Mouse (Mus musculus) c-Kit-positive CD71-negative TER-119-negative erythroid progenitor cells, embryonic 14.5 days (primary cell): Measurements from ENCODE around the gene Scgb2b26.
"Not testable (repeated sequence)": the region's sequence is repeated elsewhere in the genome, so short reads cannot be mapped to it uniquely, and the experiment has no call there.

ENCODE experiments used
- DNase-seq: peaks from one replicate; pipeline ENCODE4 v3.0.0-alpha.2; 2013; ENCODE audit warnings: low read depth

Gene Scgb2b26

DNA sequence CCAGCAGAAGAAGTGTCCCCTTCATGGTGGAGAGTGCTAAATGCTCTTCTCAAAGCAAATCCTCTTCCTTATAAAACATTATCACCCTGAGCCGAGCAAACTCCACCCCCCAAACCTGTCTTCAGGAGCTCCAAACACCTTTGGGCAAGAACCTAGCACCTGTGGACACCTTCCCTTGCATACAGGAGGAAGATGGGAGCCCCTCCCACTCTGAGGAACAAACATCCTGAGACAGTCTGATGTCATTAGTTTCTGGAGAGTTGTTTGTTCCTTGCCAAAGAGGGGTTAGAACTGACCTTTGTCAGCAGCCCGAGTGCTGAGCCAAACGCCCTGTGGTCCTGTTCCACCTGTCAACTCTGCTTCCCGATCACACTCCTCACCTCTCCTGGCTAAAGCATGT is at the start of gene Scgb2b26:
Scgb2b26 (minus strand) TSS at position 101 of the 400 bp plus-strand sequence.
- no peak for DNase-seq

- not testable (repeated sequence) for DNase-seq
These were observed 37.4 kb upstream of the Scgb2b26 start for GRCm38 (mm10) chr7:33982281-33982680.

GRCm38 (mm10) chr7:33902982-33903381 is 41.9 kb downstream of the Scgb2b26 start:
- no peak for DNase-seq

DNA sequence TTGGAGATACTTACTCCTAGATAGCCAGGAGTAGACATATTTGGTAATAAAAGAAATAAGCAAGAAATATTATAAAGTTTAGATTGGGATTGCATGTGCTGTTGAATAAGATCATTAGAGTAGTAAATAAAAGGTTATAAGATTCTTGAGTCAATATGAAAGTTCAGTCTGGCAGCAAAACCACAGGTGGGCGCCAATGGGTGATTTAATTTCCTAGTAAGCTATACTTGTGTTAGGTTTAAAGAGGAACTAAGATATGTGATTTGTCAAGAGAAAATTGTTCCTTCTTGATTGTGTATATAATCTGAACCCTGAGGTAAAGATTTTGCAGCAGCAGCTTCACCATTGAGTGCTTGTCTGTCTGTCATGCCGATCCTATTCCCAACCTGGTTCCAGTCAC is 44.0 kb downstream of the Scgb2b26 start:
- no peak for DNase-seq

DNA sequence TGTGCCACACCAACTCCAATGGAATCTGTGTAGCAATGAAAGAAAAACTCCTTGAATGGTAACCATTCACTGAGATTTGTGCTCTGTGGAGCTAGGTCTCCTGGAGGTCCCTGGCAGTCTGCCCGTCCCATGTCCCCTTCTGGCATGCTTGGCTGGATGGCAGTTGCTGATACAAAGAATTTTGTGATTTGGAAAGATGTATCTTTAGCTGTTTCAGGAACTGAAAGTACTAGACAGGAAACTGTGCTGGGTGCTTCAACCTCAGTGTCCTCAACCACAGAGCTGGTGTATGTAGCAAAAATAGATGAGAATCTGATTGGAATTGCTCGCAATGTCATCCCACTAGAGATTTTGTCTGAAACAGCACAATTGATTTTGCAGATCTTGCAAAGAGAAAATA is 44.8 kb downstream of the Scgb2b26 start:
- DNase-seq, result no peak
